Mouse (Mus musculus) heart, adult 2 months (tissue): ENCODE measurements around the gene Spsb2. TPM values are rescaled to one million over a fixed set of nuclear protein-coding genes. Genes with fewer than 3 reads are reported as not detected.
"Not testable (repeated sequence)": the region's sequence is repeated elsewhere in the genome, so short reads cannot be mapped to it uniquely, and the experiment has no call there.

Experiments
- DNase-seq, 2 experiments: peaks; one replicate each; pipeline ENCODE4 v3.0.0; 2021
- H3K27ac ChIP-seq: fragments of 200-600 bp; 2 replicates; pipeline ENCODE4 v1.8.1; 2022
- H3K27me3 ChIP-seq: fragments of 200-500 bp; 2 replicates; pipeline ENCODE4 v1.6.1; 2012; ENCODE audit warnings: mild to moderate bottlenecking, low read length, inconsistent platforms, mixed read lengths; ENCODE audit not compliant: control insufficient read depth, insufficient read depth
- H3K36me3 ChIP-seq: fragments of 200-500 bp; 2 replicates; pipeline ENCODE4 v1.6.1; 2012; ENCODE audit warnings: low read length, inconsistent platforms; ENCODE audit not compliant: control insufficient read depth, insufficient read depth
- H3K4me1 ChIP-seq: fragments of 200-500 bp; 2 replicates; pipeline ENCODE4 v1.6.1; 2011; ENCODE audit warnings: low read length; ENCODE audit not compliant: control insufficient read depth, insufficient read depth
- H3K4me3 ChIP-seq: fragments of 200-600 bp; 2 replicates; pipeline ENCODE4 v1.8.1; 2022
- H3K79me2 ChIP-seq: fragments of 200-500 bp; replicated peaks from 2 replicates; pipeline ENCODE4 v1.6.1; 2012; ENCODE audit warnings: mild to moderate bottlenecking, inconsistent platforms, low read length, moderate library complexity, mixed read lengths; ENCODE audit not compliant: control insufficient read depth, insufficient read depth
- H3K9ac ChIP-seq: fragments of 200-500 bp; 2 replicates; pipeline ENCODE4 v1.6.1; 2012; ENCODE audit warnings: low read depth, mild to moderate bottlenecking, control low read depth, inconsistent platforms, low read length, mixed read lengths
- CTCF ChIP-seq: fragments of 200-600 bp; IDR thresholded peaks from 2 replicates; pipeline ENCODE4 v1.8.1; 2022; ENCODE audit warnings: antibody characterized with exemption, mild to moderate bottlenecking, moderate library complexity
- EP300 ChIP-seq: fragments of 200-500 bp; IDR thresholded peaks from 2 replicates; pipeline ENCODE4 v1.6.1; 2011; ENCODE audit warnings: low read depth, low read length, control low read depth; ENCODE audit not compliant: insufficient read depth
- POLR2A ChIP-seq: fragments of 200-500 bp; IDR thresholded peaks from 2 replicates; pipeline ENCODE4 v1.6.1; 2011; ENCODE audit warnings: mild to moderate bottlenecking, low read depth, low read length, control low read depth; ENCODE audit not compliant: insufficient read depth
- WGBS: fragments of 180-500 bp; shearing (Covaris S2); methylation state at CpG from one replicate; pipeline ENCODE4 v1.1.7; 2018; 5-methylcytosine and 5-hydroxymethylcytosine counted together
- intact Hi-C: fragments of 180-260 bp; cut with DNase I; formaldehyde crosslinking; loops from one replicate; pipeline ENCODE4 v1.15.1; 2025
- polyA plus RNA-seq: library from polyadenylated mRNA; depleted of rRNA; stranded (reverse); fragments of >200 nt; gene quantifications from 2 replicates; pipeline ENCODE4 v1.2.3, GENCODE M21; 2012
- total RNA-seq, 2 experiments: library from RNA; stranded (reverse); gene quantifications; 2 replicates each; pipeline ENCODE4 v1.2.3; 2021

The Spsb2 gene
- total and polyA plus RNA-seq, 3 experiments: 3.2 to 4.4 (median 3.2) TPM

DNA sequence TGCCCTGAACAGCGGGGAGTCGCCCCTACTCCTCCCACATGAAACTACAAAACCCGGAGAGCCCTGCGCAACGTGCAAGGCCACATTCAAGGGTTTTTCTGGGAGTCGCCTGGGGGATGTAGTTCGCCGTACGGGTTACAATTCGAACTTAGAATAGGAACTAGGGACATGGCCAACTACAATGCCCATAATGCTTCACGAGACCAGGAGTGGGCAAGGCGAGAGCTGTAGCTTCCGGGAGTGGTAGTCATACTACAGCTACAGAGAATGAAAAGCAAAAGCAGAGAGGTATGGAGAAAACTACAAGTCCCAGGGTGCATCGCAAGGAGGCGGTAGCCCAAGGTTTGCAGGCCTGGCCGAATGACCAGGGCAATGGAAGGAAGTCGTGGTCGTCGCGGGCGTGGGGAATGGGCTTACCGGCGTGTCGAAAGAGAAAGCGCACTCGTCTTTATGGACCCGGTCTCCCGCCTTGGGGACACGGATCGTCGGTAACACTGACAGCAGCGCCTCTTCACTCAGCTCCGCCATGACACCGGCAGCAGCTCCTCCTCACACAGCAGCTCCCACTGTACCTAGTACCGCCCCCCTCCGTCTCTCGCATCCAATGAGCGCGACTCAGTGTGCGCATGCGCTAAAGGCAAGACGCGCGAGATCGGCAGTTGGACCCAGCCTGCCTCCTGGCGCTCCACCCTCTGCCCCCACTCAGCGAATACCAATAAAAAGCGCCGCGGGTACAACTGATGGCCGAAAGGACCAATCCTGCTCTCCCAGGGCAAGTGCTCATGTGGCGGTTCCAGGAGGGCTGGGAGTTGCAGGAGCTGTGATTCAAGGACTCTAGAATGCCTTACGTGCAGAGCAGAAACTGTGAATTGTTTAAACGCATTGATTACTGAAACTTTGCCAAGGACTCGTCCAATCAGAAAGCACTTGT is 20.7 kb downstream of the Spsb2 start, which contains the start of the genes Usp5 and Cdca3:
Gene Usp5 (minus strand): TSS at position 617 of the 931 bp plus-strand sequence.
Gene Cdca3 (plus strand): TSS at position 680 of the 931 bp plus-strand sequence.
- H3K36me3 ChIP-seq: no peaks in the 10 kb centered on the region
- peaks cover 1% of the 10 kb centered on the region; the same call in 1 of the 2 replicates for H3K4me1 ChIP-seq
- H3K27me3 ChIP-seq: no peaks in the 10 kb centered on the region
- under 1% methylated on average over 55 of the region's 55 CpGs for WGBS
- H3K27ac ChIP-seq: peak within 1 kb of the TSS; percentile 94
- no peaks in the 10 kb centered on the region; the same call in 1 of the 2 replicates for H3K79me2 ChIP-seq
- peak within 1 kb of the TSS; percentile 60 for H3K9ac ChIP-seq
- peak; percentile 94 to 100 for DNase-seq
- H3K4me3 ChIP-seq: peak within 1 kb of the TSS; percentile 81
- intact Hi-C loops: no loop called here
- TF ChIP-seq POLR2A (peak; percentile 60; the same call in 1 of the 2 replicates), CTCF (peak; percentile 4; the same call in 1 of the 2 replicates), EP300 (peak; percentile 46; the same call in 1 of the 2 replicates)

DNA sequence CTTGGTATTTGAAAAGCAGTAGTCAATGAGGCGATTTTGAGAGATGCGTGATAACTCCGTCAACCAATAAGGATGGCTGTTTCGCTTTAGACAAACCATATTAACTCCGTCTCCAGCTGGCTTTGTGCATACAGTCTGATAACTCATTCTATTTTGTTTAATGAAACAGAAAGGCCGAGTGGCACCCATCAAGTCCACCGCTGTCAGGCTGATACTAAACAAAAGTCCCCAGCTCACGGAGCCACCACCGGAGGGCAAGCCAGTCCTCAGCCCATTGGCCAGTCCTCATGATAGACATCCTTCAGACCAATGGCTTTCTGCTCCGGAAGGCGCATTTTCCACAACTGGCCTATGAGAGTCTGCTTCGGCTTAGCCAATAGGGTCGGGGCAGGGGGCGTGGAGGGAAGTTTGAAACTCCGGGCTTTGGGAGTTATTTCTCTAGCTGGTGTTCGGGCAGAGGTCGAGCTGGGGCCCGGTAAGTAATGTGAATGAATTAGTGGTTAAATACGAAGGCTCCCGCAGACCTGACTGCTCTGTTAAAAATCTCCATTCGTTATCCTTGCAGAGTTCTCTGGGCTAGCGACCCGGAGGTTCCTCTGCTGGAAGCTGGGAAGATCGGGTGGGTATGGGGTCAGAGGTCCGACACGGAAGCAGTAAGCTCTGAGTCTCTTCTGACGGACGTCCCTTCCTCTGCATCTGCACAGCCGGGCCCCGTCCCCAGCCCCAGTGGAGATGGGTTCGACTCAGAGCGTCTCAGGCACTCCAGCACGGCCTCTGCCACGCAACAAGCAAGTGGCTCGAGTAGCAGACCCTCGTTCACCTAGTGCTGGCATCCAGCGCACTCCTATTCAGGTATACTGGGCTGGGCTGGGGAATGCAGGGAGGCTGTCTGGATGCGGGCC is 21.6 kb downstream of the Spsb2 start:
- Histone ChIP-seq H3K27ac (peak overlapping the region; percentile 94), H3K36me3 (no peaks in the 10 kb centered on the region), H3K79me2 (no peaks in the 10 kb centered on the region), H3K4me3 (peak overlapping the region; percentile 81), H3K4me1 (peaks cover 1% of the 10 kb centered on the region; the same call in 1 of the 2 replicates), H3K27me3 (no peaks in the 10 kb centered on the region), H3K9ac (peak overlapping the region; percentile 60)
- DNase-seq: peak; percentile 91 to 95
- TF ChIP-seq POLR2A (peak; percentile 84), EP300 (peak; percentile 82; the same call in 1 of the 2 replicates), CTCF (peak; percentile 31)
- intact Hi-C loops: no loop called here
- under 1% methylated on average over 38 of the region's 38 CpGs for WGBS

DNA sequence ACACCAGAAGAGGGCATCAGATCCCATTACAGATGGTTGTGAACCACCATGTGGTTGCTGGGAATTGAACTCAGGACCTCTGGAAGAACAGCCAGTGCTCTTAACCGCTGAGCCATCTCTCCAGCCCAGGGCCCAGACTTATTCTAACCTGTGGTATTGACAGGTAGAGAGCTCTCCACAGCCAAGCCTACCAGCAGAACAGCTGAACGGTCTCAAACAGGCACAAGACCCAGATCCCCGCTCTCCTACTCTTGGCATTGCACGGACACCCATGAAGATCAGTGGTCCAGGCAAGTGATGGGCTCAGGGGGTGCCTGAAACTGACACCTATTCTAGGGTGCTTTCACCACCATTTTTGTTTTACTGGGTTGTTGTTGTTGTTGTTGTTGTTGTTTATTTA is 22.7 kb downstream of the Spsb2 start:
- H3K4me1 ChIP-seq, H3K9ac ChIP-seq, H3K36me3 ChIP-seq, H3K4me3 ChIP-seq, DNase-seq, H3K79me2 ChIP-seq, H3K27ac ChIP-seq, H3K27me3 ChIP-seq, intact Hi-C loops: not testable (repeated sequence)
- WGBS: 96% methylated on average over 4 of the region's 4 CpGs

- Histone ChIP-seq H3K27me3 (no peaks in the 10 kb centered on the region), H3K27ac (no peak overlapping the region), H3K36me3 (no peaks in the 10 kb centered on the region), H3K9ac (no peak overlapping the region), H3K79me2 (no peaks in the 10 kb centered on the region), H3K4me1 (peaks cover 1% of the 10 kb centered on the region; the same call in 1 of the 2 replicates), H3K4me3 (no peak overlapping the region)
- TF ChIP-seq EP300: no peak
- no peak for TF ChIP-seq CTCF
- TF ChIP-seq POLR2A: no peak
- DNase-seq: no peak
- intact Hi-C loops: no loop called here
- WGBS: 89% methylated on average over 8 of the region's 8 CpGs
Observed at GRCm38 (mm10) chr6:124831649-124832048, 23.2 kb downstream of the Spsb2 start.

DNA sequence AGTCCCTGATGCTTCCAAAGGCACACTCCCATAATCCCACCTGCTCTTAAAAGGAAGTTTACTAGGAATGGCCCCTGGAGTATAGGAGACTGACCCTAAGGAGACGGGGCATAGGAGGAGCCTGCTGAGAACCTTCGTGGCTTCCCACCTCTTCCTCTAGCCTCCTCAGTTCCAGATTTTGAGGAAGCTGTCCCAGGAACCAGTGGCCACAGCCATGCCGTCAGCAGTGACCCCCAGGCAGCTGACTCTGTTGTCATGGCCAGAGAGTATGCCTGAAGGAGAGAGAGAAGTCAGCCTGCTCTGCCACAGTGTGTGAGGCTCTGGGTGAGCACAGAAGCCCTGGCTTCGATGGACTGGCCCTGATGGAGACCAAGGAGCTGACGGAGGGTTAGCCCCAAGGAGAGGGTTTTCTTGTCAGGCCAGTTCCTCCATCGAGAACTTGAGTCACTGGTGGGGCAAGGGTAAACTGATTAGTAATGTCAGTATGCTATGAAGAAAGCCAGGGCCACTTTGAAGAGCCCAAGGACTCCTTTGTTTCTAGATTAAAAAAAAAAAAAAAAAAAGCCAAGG is 26.1 kb downstream of the Spsb2 start:
- TF ChIP-seq POLR2A (no peak), CTCF (no peak), EP300 (no peak)
- Histone ChIP-seq H3K27ac (no peak overlapping the region), H3K9ac (no peak overlapping the region), H3K79me2 (no peaks in the 10 kb centered on the region), H3K27me3 (no peaks in the 10 kb centered on the region), H3K4me1 (no peaks in the 10 kb centered on the region), H3K36me3 (no peaks in the 10 kb centered on the region), H3K4me3 (no peak overlapping the region)
- intact Hi-C loops: no loop called here
- DNase-seq: no peak
- WGBS: 76% methylated on average over 6 of the region's 6 CpGs
